In genomic region chr11:116518482-116518881, GRCm38 (mm10) we compare ENCODE assay signal across 9 mouse cellular contexts. TPM values are rescaled to one million over a fixed set of nuclear protein-coding genes. Genes with fewer than 3 reads are reported as not detected.
A peak's percentile ranks its signal among the peaks of the same experiment; 100 is the strongest.
DNase-seq lines count a peak whose midpoint lies in the region.
"Had no signal": no experiment of that assay in that cellular context is flagged by ENCODE, and none has a peak within 500 bp of the region (broad histone marks: within the 10 kb centered on the region; RNA-seq: fewer than 3 reads in every experiment).

No protein-coding gene starts in this region.

- DNase-seq in gastrocnemius, postnatal 25 days, result peak; percentile 60
- DNase-seq in gastrocnemius, postnatal 10 days, result no peak
- peak; percentile 80 for DNase-seq in adipocyte (ENCODE audit: low spot score)
- peak; percentile 47 for DNase-seq in heart, postnatal 4 days
- peak; percentile 68 for DNase-seq in lung, postnatal 25 days (ENCODE audit: low spot score)
- DNase-seq in layer of hippocampus, adult 18-20 months (ENCODE audit: low spot score in 2 of 2), result no peak
- DNase-seq in natural killer cell, adult 2 months (ENCODE audit: low spot score in 2 of 2), result no peak
- DNase-seq in right cerebral cortex, postnatal 10 days (ENCODE audit: low spot score in 2 of 2), result no peak
- DNase-seq: liver, embryonic 13.5 days had no signal

RNA-seq across cellular contexts. Expression of gene Sphk1, which starts 12.2 kb away (rescaled TPM):
- total RNA-seq in gastrocnemius, postnatal 25 days (2021), result 1 to 10 TPM in 1 of 2 experiments, under 1 TPM in 1; 0.94 to 2.0 TPM
- 1 to 10 TPM; 3.7 to 4.0 TPM for total RNA-seq in gastrocnemius, postnatal 10 days (2021)
- total RNA-seq in heart, postnatal 4 days (2021), result 1 to 10 TPM; 4.6 to 5.1 TPM
- 1 to 10 TPM in 1 of 2 experiments, under 1 TPM in 1; 0.84 to 2.3 TPM for total RNA-seq in layer of hippocampus, adult 18-20 months (2021)

RNA-seq across cellular contexts. Expression of gene Prpsap1, which starts 24.5 kb away (rescaled TPM):
- total RNA-seq in gastrocnemius, postnatal 25 days (2021), result 10 to 100 TPM; 17.0 to 18.9 TPM
- total RNA-seq in gastrocnemius, postnatal 10 days (2021), result 10 to 100 TPM; 34.8 to 35.4 TPM
- 10 to 100 TPM; 53.6 to 55.5 TPM for total RNA-seq in heart, postnatal 4 days (2021)
- 10 to 100 TPM; 87.0 to 91.5 TPM for total RNA-seq in layer of hippocampus, adult 18-20 months (2021)

RNA-seq across cellular contexts. Expression of gene Qrich2, which starts 52.4 kb away (rescaled TPM):
- not detected for total RNA-seq in gastrocnemius, postnatal 25 days (2021)
- not detected for total RNA-seq in gastrocnemius, postnatal 10 days (2021)
- total RNA-seq in heart, postnatal 4 days (2021), result under 1 TPM in 1 of 2 experiments, not detected in 1; 0.05 TPM
- not detected for total RNA-seq in layer of hippocampus, adult 18-20 months (2021)

Comparison
In these comparisons a context has a peak if more than half of its experiments do, and no peak if none do; other contexts are left out.
1. DNase-seq: peak in gastrocnemius, postnatal 25 days (single experiment), adipocyte (single experiment), heart, postnatal 4 days (single experiment) and lung, postnatal 25 days (single experiment); none in gastrocnemius, postnatal 10 days (single experiment), layer of hippocampus, adult 18-20 months (0 of 2), natural killer cell, adult 2 months (0 of 2) and right cerebral cortex, postnatal 10 days (0 of 2).